Mouse (Mus musculus): ENCODE data around the gene Cabin1. TPM values are rescaled to one million over a fixed set of nuclear protein-coding genes. Genes with fewer than 3 reads are reported as not detected.

The Cabin1 gene
- polyA plus RNA-seq, 1 experiment, result 82.3 TPM

- no peaks in the 10 kb centered on the region for H3K27me3 ChIP-seq (ENCODE audit: control insufficient read depth, insufficient read depth, low read length)
- peaks cover 10% of the 10 kb centered on the region for H3K36me3 ChIP-seq (ENCODE audit: control insufficient read depth, insufficient read depth, low read length)
- TF ChIP-seq CTCF (IDR thresholded peaks at IDR 0.05; ENCODE audit: borderline replicate concordance, control insufficient read depth, extremely low read depth, insufficient read depth, low read length, poor library complexity) (no peak), POLR2A (IDR thresholded peaks at IDR 0.05; ENCODE audit: control insufficient read depth, extremely low read depth, insufficient read depth, low read length, poor library complexity) (no peak)
- no peak overlapping the region for H3K4me3 ChIP-seq (ENCODE audit: control insufficient read depth, insufficient read depth, low read length)
- H3K27ac ChIP-seq (ENCODE audit: control insufficient read depth, insufficient read depth, low read length), result no peak overlapping the region
- WGBS, result 93% methylated on average over 15 of the region's 15 CpGs
- no peaks in the 10 kb centered on the region for H3K4me1 ChIP-seq (replicated peaks; ENCODE audit: control insufficient read depth, insufficient read depth, low read length)
- no peak for DNase-seq
Measured at GRCm38 (mm10) chr10:75704212-75705185, 59.6 kb downstream of the Cabin1 start.

DNA sequence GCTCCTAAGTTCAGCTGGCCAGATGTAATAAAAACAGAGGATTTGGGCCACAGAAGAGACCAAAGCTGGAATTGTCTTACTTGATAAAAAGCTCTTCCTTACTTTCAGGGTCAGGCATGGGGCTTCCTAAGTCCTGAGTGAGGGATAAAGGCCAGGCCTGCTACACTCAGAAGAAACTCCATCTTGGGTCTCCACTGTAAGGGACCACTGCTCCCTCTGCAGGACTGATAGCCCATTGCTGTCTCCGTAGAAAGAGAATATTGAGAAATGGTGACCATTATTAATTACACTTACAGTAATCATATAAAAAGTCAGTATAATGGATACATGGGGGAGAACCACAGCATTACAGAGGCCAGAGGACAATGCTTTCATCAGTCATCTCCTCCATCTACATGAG lies 60.6 kb downstream of the Cabin1 start:
- Histone ChIP-seq H3K27me3 (ENCODE audit: control insufficient read depth, insufficient read depth, low read length) (no peaks in the 10 kb centered on the region), H3K4me3 (ENCODE audit: control insufficient read depth, insufficient read depth, low read length) (no peak overlapping the region), H3K36me3 (ENCODE audit: control insufficient read depth, insufficient read depth, low read length) (peaks cover 13% of the 10 kb centered on the region), H3K4me1 (replicated peaks; ENCODE audit: control insufficient read depth, insufficient read depth, low read length) (no peaks in the 10 kb centered on the region), H3K27ac (ENCODE audit: control insufficient read depth, insufficient read depth, low read length) (no peak overlapping the region)
- TF ChIP-seq CTCF (IDR thresholded peaks at IDR 0.05; ENCODE audit: borderline replicate concordance, control insufficient read depth, extremely low read depth, insufficient read depth, low read length, poor library complexity) (no peak), POLR2A (IDR thresholded peaks at IDR 0.05; ENCODE audit: control insufficient read depth, extremely low read depth, insufficient read depth, low read length, poor library complexity) (no peak)
- WGBS, result 91% methylated on average over 1 of the region's 1 CpGs
- DNase-seq, result no peak

- Histone ChIP-seq H3K27ac (ENCODE audit: control insufficient read depth, insufficient read depth, low read length) (no peak overlapping the region), H3K27me3 (ENCODE audit: control insufficient read depth, insufficient read depth, low read length) (no peaks in the 10 kb centered on the region), H3K4me3 (ENCODE audit: control insufficient read depth, insufficient read depth, low read length) (no peak overlapping the region), H3K4me1 (replicated peaks; ENCODE audit: control insufficient read depth, insufficient read depth, low read length) (no peaks in the 10 kb centered on the region), H3K36me3 (ENCODE audit: control insufficient read depth, insufficient read depth, low read length) (peaks cover 12% of the 10 kb centered on the region)
- no peak for DNase-seq
- TF ChIP-seq POLR2A (IDR thresholded peaks at IDR 0.05; ENCODE audit: control insufficient read depth, extremely low read depth, insufficient read depth, low read length, poor library complexity), result no peak
- no peak for TF ChIP-seq CTCF (IDR thresholded peaks at IDR 0.05; ENCODE audit: borderline replicate concordance, control insufficient read depth, extremely low read depth, insufficient read depth, low read length, poor library complexity)
- 84% methylated on average over 2 of the region's 2 CpGs for WGBS
Measured at GRCm38 (mm10) chr10:75702494-75702893, 61.6 kb downstream of the Cabin1 start.

GRCm38 (mm10) chr10:75701280-75701679 lies 62.9 kb downstream of the Cabin1 start:
- 97% methylated on average over 6 of the region's 6 CpGs for WGBS
- H3K4me1 ChIP-seq (replicated peaks; ENCODE audit: control insufficient read depth, insufficient read depth, low read length), result no peaks in the 10 kb centered on the region
- no peak for DNase-seq
- no peak overlapping the region for H3K4me3 ChIP-seq (ENCODE audit: control insufficient read depth, insufficient read depth, low read length)
- H3K36me3 ChIP-seq (ENCODE audit: control insufficient read depth, insufficient read depth, low read length), result peaks cover 15% of the 10 kb centered on the region
- TF ChIP-seq CTCF (IDR thresholded peaks at IDR 0.05; ENCODE audit: borderline replicate concordance, control insufficient read depth, extremely low read depth, insufficient read depth, low read length, poor library complexity) (no peak), POLR2A (IDR thresholded peaks at IDR 0.05; ENCODE audit: control insufficient read depth, extremely low read depth, insufficient read depth, low read length, poor library complexity) (no peak)
- no peaks in the 10 kb centered on the region for H3K27me3 ChIP-seq (ENCODE audit: control insufficient read depth, insufficient read depth, low read length)
- H3K27ac ChIP-seq (ENCODE audit: control insufficient read depth, insufficient read depth, low read length), result no peak overlapping the region

DNA sequence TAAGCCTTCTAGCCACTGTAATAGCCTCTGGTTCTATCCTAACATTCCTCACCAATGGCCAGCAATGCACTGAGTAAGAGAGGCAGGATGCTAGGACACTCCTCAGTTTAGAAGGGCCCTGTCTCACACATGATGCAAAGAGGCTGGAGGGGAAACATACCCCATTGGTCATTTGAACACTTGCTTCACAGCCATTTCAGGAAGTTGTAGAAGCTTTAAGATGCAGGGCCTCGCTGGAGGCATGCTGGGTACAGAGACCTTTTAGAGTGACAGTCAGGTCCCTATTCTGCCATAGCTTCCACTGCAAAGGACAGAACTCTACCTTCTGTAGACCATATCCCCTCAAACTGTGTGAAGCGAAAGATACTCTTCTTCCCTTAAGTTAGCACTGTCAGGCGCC lies 66.4 kb downstream of the Cabin1 start:
- H3K27ac ChIP-seq (ENCODE audit: control insufficient read depth, insufficient read depth, low read length), result no peak overlapping the region
- no peak for DNase-seq
- H3K4me1 ChIP-seq (replicated peaks; ENCODE audit: control insufficient read depth, insufficient read depth, low read length), result no peaks in the 10 kb centered on the region
- H3K4me3 ChIP-seq (ENCODE audit: control insufficient read depth, insufficient read depth, low read length), result no peak overlapping the region
- WGBS, result 91% methylated on average over 3 of the region's 3 CpGs
- peaks cover 22% of the 10 kb centered on the region for H3K36me3 ChIP-seq (ENCODE audit: control insufficient read depth, insufficient read depth, low read length)
- no peaks in the 10 kb centered on the region for H3K27me3 ChIP-seq (ENCODE audit: control insufficient read depth, insufficient read depth, low read length)
- TF ChIP-seq POLR2A (IDR thresholded peaks at IDR 0.05; ENCODE audit: control insufficient read depth, extremely low read depth, insufficient read depth, low read length, poor library complexity) (no peak), CTCF (IDR thresholded peaks at IDR 0.05; ENCODE audit: borderline replicate concordance, control insufficient read depth, extremely low read depth, insufficient read depth, low read length, poor library complexity) (no peak)

GRCm38 (mm10) chr10:75696597-75697355 lies 67.4 kb downstream of the Cabin1 start:
- Histone ChIP-seq H3K4me1 (replicated peaks; ENCODE audit: control insufficient read depth, insufficient read depth, low read length) (no peaks in the 10 kb centered on the region), H3K27ac (ENCODE audit: control insufficient read depth, insufficient read depth, low read length) (no peak overlapping the region), H3K4me3 (ENCODE audit: control insufficient read depth, insufficient read depth, low read length) (no peak overlapping the region), H3K36me3 (ENCODE audit: control insufficient read depth, insufficient read depth, low read length) (peaks cover 22% of the 10 kb centered on the region), H3K27me3 (ENCODE audit: control insufficient read depth, insufficient read depth, low read length) (no peaks in the 10 kb centered on the region)
- WGBS, result 62% methylated on average over 7 of the region's 7 CpGs
- no peak for DNase-seq
- no peak for TF ChIP-seq POLR2A (IDR thresholded peaks at IDR 0.05; ENCODE audit: control insufficient read depth, extremely low read depth, insufficient read depth, low read length, poor library complexity)
- no peak for TF ChIP-seq CTCF (IDR thresholded peaks at IDR 0.05; ENCODE audit: borderline replicate concordance, control insufficient read depth, extremely low read depth, insufficient read depth, low read length, poor library complexity)

All from thymus, adult 2 months (tissue).